Mouse (Mus musculus) v-Abl transformed pro-B cells (cell line): Measurements from ENCODE around the gene Dyrk3.

Experiments used
- in situ Hi-C, 2 experiments: fragments of 400-800 bp; cut with MboI; formaldehyde crosslinking; loops; one replicate each; pipeline ENCODE4 v1.15.1; 2025; ENCODE audit not compliant: unreplicated experiment in 2 of 2

Gene Dyrk3

GRCm38 (mm10) chr1:131138191-131139016 lies at the start of gene Dyrk3:
Gene Dyrk3, minus strand, starts transcription at chr1:131138340.
- in situ Hi-C loops: no loop called here

- in situ Hi-C loops: loop anchor here in 1 of 2 experiments (10.0 kb wide), 1 partner anchor 57 kb away; the partner anchor contains the start of gene Rassf5
Measured at GRCm38 (mm10) chr1:131187856-131188255, 49.7 kb upstream of the Dyrk3 start.

GRCm38 (mm10) chr1:131186995-131187394 lies 48.9 kb upstream of the Dyrk3 start:
- in situ Hi-C loops: loop anchor here in 1 of 2 experiments (10.0 kb wide), 1 partner anchor 58 kb away; the partner anchor contains the start of gene Rassf5

GRCm38 (mm10) chr1:131185821-131186506 lies 47.8 kb upstream of the Dyrk3 start:
- in situ Hi-C loops: loop anchor here in 1 of 2 experiments (10.0 kb wide), 1 partner anchor 59 kb away; the partner anchor contains the start of gene Rassf5

GRCm38 (mm10) chr1:131184956-131185660 lies 47.0 kb upstream of the Dyrk3 start:
- in situ Hi-C loops: loop anchor here (5.0 to 10.0 kb wide), 2 partner anchors 60 to 77 kb away; partner anchors contain the start of gene Rassf5 (in 1 of the 2)

GRCm38 (mm10) chr1:131184253-131184955 lies 46.3 kb upstream of the Dyrk3 start:
- in situ Hi-C loops: loop anchor here (5.0 to 10.0 kb wide), 2 partner anchors 60 to 78 kb away; partner anchors contain the start of gene Rassf5 (in 1 of the 2)

GRCm38 (mm10) chr1:131183201-131183600 lies 45.1 kb upstream of the Dyrk3 start:
- in situ Hi-C loops: loop anchor here (5.0 to 10.0 kb wide), 2 partner anchors 62 to 79 kb away; partner anchors contain the start of gene Rassf5 (in 1 of the 2)

- in situ Hi-C loops: loop anchor here (5.0 to 10.0 kb wide), 2 partner anchors 63 to 80 kb away; partner anchors contain the start of gene Rassf5 (in 1 of the 2)
Measured at GRCm38 (mm10) chr1:131181642-131182527, 43.7 kb upstream of the Dyrk3 start.

GRCm38 (mm10) chr1:131180386-131180785 lies 42.2 kb upstream of the Dyrk3 start:
- in situ Hi-C loops: loop anchor here (5.0 to 10.0 kb wide), 2 partner anchors 64 to 82 kb away; partner anchors contain the start of gene Rassf5 (in 1 of the 2)

- in situ Hi-C loops: no loop called here
Measured at GRCm38 (mm10) chr1:131178083-131178482, 39.9 kb upstream of the Dyrk3 start.

GRCm38 (mm10) chr1:131177249-131177648 lies 39.1 kb upstream of the Dyrk3 start:
- in situ Hi-C loops: no loop called here

GRCm38 (mm10) chr1:131175819-131176218 lies 37.7 kb upstream of the Dyrk3 start:
- in situ Hi-C loops: no loop called here

- in situ Hi-C loops: no loop called here
Measured at GRCm38 (mm10) chr1:131175189-131175588, 37.0 kb upstream of the Dyrk3 start.

GRCm38 (mm10) chr1:131174299-131174861 lies 36.2 kb upstream of the Dyrk3 start:
- in situ Hi-C loops: no loop called here

GRCm38 (mm10) chr1:131173809-131174208 lies 35.7 kb upstream of the Dyrk3 start:
- in situ Hi-C loops: no loop called here

- in situ Hi-C loops: no loop called here
Measured at GRCm38 (mm10) chr1:131173001-131173400, 34.9 kb upstream of the Dyrk3 start.

- in situ Hi-C loops: no loop called here
Measured at GRCm38 (mm10) chr1:131167612-131168011, 29.5 kb upstream of the Dyrk3 start.

GRCm38 (mm10) chr1:131164427-131164826 lies 26.3 kb upstream of the Dyrk3 start:
- in situ Hi-C loops: no loop called here
